Mouse (Mus musculus) embryonic fibroblast, embryonic 13.5 days (primary cell): Measurements from ENCODE around the gene Ccp110. TPM values are rescaled to one million over a fixed set of nuclear protein-coding genes. Genes with fewer than 3 reads are reported as not detected.

Experiments
- H3K27ac ChIP-seq: 2 replicates; pipeline ENCODE4 v1.5.1; 2012; ENCODE audit warnings: low read length, control low read depth, inconsistent platforms; ENCODE audit not compliant: insufficient read depth
- H3K4me1 ChIP-seq: 2 replicates; pipeline ENCODE4 v1.6.1; 2011; ENCODE audit warnings: low read length; ENCODE audit not compliant: control insufficient read depth, insufficient read depth
- H3K4me3 ChIP-seq: 2 replicates; pipeline ENCODE4 v1.5.1; 2011; ENCODE audit warnings: mild to moderate bottlenecking, control low read depth, low read length; ENCODE audit not compliant: insufficient read depth
- CTCF ChIP-seq: IDR thresholded peaks from 2 replicates; pipeline ENCODE4 v1.5.1; 2011; ENCODE audit warnings: mild to moderate bottlenecking, control low read depth, low read length, moderate library complexity, borderline replicate concordance; ENCODE audit not compliant: insufficient read depth
- polyA plus RNA-seq: library from polyadenylated mRNA; stranded (reverse); fragments of >200 nt; gene quantifications from 2 replicates; pipeline ENCODE4 v1.2.4, GENCODE M21; 2011; ENCODE audit warnings: low read depth; ENCODE audit not compliant: missing spikeins, insufficient read length

Gene Ccp110
- polyA plus RNA-seq, 1 experiment, result 14.6 TPM

DNA sequence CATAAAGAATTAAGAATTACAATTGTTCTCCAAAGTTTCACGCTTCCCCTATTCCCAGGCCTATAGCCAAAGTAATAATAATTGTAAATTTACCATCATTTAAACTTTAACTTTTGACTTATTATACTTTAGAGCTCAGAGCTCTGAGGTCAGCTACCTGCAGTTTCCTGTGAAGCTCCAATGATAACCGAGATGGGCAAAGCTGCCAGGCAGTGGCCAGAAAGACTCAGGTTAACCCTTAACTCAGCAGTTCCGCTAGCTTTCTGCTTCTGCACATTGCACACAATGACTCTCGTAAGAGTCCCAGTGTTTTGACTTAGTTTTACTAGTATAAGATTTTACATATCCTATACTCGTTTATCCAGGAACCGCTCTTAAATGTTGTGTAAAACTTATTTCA is 73.7 kb downstream of the Ccp110 start:
- no peak for TF ChIP-seq CTCF
- Histone ChIP-seq H3K4me1 (no peaks in the 10 kb centered on the region), H3K4me3 (no peak overlapping the region), H3K27ac (no peak overlapping the region)

Other genes with a start within 250 kb of the Ccp110 start
- gene Itpripl2, start 220.6 kb upstream of the Ccp110 start, polyA plus RNA-seq, result 76.2 and 98.4 TPM in 2 replicates
- 13.8 and 14.5 TPM in 2 replicates for gene Coq7, start 179.2 kb upstream of the Ccp110 start, polyA plus RNA-seq
- 1.4 and 1.9 TPM in 2 replicates for gene Tmc7, start 127.8 kb upstream of the Ccp110 start, polyA plus RNA-seq
- gene Tmc5, start 115.3 kb upstream of the Ccp110 start, polyA plus RNA-seq, result not detected in 2 replicates
- 58.1 and 75.4 TPM in 2 replicates for gene Gde1, start 6.8 kb upstream of the Ccp110 start, polyA plus RNA-seq
- gene Vps35l, start 27.7 kb downstream of the Ccp110 start, polyA plus RNA-seq, result 95.4 and 106 TPM in 2 replicates
- 1.1 and 1.2 TPM in 2 replicates for gene Iqck, start 143.2 kb downstream of the Ccp110 start, polyA plus RNA-seq
- gene Knop1, start 143.7 kb downstream of the Ccp110 start, polyA plus RNA-seq, result 36.5 and 38.6 TPM in 2 replicates